Mouse (Mus musculus) spleen, adult 2 months (tissue): Measurements from ENCODE around the gene Scube2. TPM values are rescaled to one million over a fixed set of nuclear protein-coding genes. Genes with fewer than 3 reads are reported as not detected.

ENCODE experiments used
- DNase-seq, 2 experiments: peaks; one replicate each; pipeline versions ENCODE4 v3.0.0 to v3.0.0-alpha.2; 2012 to 2021; ENCODE audit warnings: low spot score in 2 of 2, low read depth in 1 of 2
- H3K27ac ChIP-seq: fragments of 200-500 bp; 2 replicates; pipeline ENCODE4 v1.5.1; 2012; ENCODE audit warnings: low read length, inconsistent platforms; ENCODE audit not compliant: insufficient read depth
- H3K27me3 ChIP-seq: fragments of 200-500 bp; 2 replicates; pipeline ENCODE4 v1.6.1; 2012; ENCODE audit warnings: mild to moderate bottlenecking, moderate library complexity, low read length, inconsistent platforms; ENCODE audit not compliant: control insufficient read depth, insufficient read depth
- H3K36me3 ChIP-seq: fragments of 200-500 bp; 2 replicates; pipeline ENCODE4 v1.6.1; 2012; ENCODE audit warnings: mild to moderate bottlenecking, low read length, inconsistent platforms; ENCODE audit not compliant: control insufficient read depth, insufficient read depth
- H3K4me1 ChIP-seq: fragments of 200-500 bp; 2 replicates; pipeline ENCODE4 v1.6.1; 2011; ENCODE audit warnings: inconsistent platforms; ENCODE audit not compliant: control insufficient read depth, insufficient read depth, insufficient read length
- H3K4me3 ChIP-seq: fragments of 200-500 bp; 2 replicates; pipeline ENCODE4 v1.5.1; 2011; ENCODE audit warnings: mild to moderate bottlenecking, inconsistent platforms; ENCODE audit not compliant: insufficient read depth, insufficient read length; ENCODE audit errors: extremely low read depth
- CTCF ChIP-seq: fragments of 200-500 bp; IDR thresholded peaks from 2 replicates; pipeline ENCODE4 v1.5.1; 2011; ENCODE audit warnings: mild to moderate bottlenecking, inconsistent platforms; ENCODE audit not compliant: insufficient read depth, insufficient read length, insufficient replicate concordance; ENCODE audit errors: extremely low read depth
- POLR2A ChIP-seq: fragments of 200-500 bp; IDR thresholded peaks from 2 replicates; pipeline ENCODE4 v1.6.1; 2011; ENCODE audit warnings: low read depth, low read length, inconsistent platforms
- WGBS: fragments of 180-500 bp; shearing (Covaris S2); methylation state at CpG from one replicate; pipeline ENCODE4 v1.1.7; 2018; 5-methylcytosine and 5-hydroxymethylcytosine counted together
- polyA plus RNA-seq: library from polyadenylated mRNA; depleted of rRNA; stranded (reverse); fragments of >200 nt; gene quantifications from 2 replicates; pipeline ENCODE4 v1.2.3, GENCODE M21; 2012

Scube2 gene
- polyA plus RNA-seq, 1 experiment = 0.22 TPM

- TF ChIP-seq POLR2A = no peak
- TF ChIP-seq CTCF = no peak
- WGBS = 91% methylated on average over 6 of the region's 6 CpGs
- no peak for DNase-seq
- H3K27ac ChIP-seq = no peak overlapping the region
- H3K27me3 ChIP-seq = 0 out of 2 replicates have a peak, but pooled peaks cover 2% of the 10 kb centered on the region
- H3K4me3 ChIP-seq = no peak overlapping the region
- no peaks in the 10 kb centered on the region for H3K36me3 ChIP-seq
- no peaks in the 10 kb centered on the region for H3K4me1 ChIP-seq
These were observed 61.1 kb downstream of the Scube2 start for GRCm38 (mm10) chr7:109804355-109804754.

GRCm38 (mm10) chr7:109803516-109803915 is 62.0 kb downstream of the Scube2 start:
- WGBS = 63% methylated on average over 1 of the region's 1 CpGs
- Histone ChIP-seq H3K36me3 (no peaks in the 10 kb centered on the region), H3K27ac (no peak overlapping the region), H3K4me1 (no peaks in the 10 kb centered on the region), H3K27me3 (0 out of 2 replicates have a peak, but pooled peaks cover 2% of the 10 kb centered on the region), H3K4me3 (no peak overlapping the region)
- no peak for DNase-seq
- no peak for TF ChIP-seq CTCF
- no peak for TF ChIP-seq POLR2A

DNA sequence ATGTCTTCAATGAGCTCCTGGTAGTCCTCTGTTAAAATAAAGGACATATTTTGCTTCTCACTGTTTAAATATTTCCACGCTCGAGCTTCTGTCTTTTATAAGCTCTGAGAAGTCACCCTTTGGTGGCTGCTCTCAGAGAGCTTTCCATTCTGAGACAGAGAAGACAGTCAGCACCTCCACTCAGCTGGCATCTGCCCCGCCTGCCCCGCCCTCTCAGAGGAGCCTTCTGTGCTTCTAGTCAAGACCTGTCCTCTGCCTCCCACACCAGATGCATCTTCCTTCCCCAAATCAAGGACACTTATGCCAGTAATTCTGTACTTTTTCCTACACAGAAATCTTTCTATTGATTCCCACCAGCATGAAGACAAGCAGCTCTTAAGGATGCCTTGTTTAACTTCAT is 64.9 kb downstream of the Scube2 start:
- no peak overlapping the region for H3K4me3 ChIP-seq
- 85% methylated on average over 4 of the region's 4 CpGs for WGBS
- DNase-seq = no peak

GRCm38 (mm10) chr7:109799168-109799567 is 66.3 kb downstream of the Scube2 start:
- 84% methylated on average over 11 of the region's 11 CpGs for WGBS
- Histone ChIP-seq H3K36me3 (no peaks in the 10 kb centered on the region), H3K4me1 (no peaks in the 10 kb centered on the region), H3K27ac (no peak overlapping the region), H3K27me3 (no peaks in the 10 kb centered on the region), H3K4me3 (no peak overlapping the region)
- TF ChIP-seq POLR2A (no peak), CTCF (no peak)
- no peak for DNase-seq

More for the DNA sequence above, 64.9 kb downstream of the Scube2 start:
- H3K27ac ChIP-seq = no peak overlapping the region
- H3K27me3 ChIP-seq = 0 out of 2 replicates have a peak, but pooled peaks cover 2% of the 10 kb centered on the region
- no peaks in the 10 kb centered on the region for H3K4me1 ChIP-seq
- no peak for TF ChIP-seq CTCF
- TF ChIP-seq POLR2A = no peak
- H3K36me3 ChIP-seq = no peaks in the 10 kb centered on the region

DNA sequence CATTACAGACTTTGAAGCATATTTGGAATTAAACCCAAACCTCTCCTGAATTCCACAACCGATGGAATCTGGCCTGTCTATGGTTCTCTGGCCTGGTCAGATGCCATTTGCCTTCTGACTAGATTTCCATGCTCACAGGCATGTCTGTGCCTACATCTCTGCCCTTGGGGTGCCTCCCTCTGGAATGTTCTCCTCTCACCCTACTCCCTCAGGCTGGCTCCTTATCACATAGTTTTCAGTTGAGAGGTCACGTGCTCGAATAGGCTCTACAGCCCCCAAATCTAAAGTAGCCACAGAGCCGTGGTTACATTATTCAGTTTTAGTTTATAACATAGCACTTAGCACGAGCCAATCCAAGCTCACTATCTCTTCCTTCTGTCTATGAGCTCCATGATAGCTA is 69.9 kb downstream of the Scube2 start:
- no peak for DNase-seq
- no peak overlapping the region for H3K4me3 ChIP-seq
- WGBS = 81% methylated on average over 5 of the region's 5 CpGs
- no peaks in the 10 kb centered on the region for H3K4me1 ChIP-seq
- TF ChIP-seq POLR2A = no peak
- H3K27me3 ChIP-seq = no peaks in the 10 kb centered on the region
- no peak overlapping the region for H3K27ac ChIP-seq
- H3K36me3 ChIP-seq = no peaks in the 10 kb centered on the region

DNA sequence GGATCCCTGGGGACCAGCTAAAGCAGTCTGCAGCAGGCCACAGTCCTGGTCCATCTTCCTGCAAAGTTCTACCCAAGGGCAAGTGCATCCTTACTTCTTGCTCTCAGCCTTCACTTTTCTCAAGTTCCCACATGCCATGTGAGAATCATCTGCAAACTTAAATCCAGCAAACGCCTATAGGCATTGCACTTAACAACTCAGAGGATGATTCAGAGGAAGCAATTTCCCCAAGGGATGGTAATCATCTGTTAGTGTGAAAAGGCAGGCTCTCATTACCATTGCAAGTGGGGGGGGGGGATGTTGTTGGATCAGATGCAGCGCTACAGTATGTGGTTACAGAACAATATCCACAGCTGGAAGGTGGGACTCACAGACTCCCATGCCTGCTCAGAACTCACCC is 70.9 kb downstream of the Scube2 start:
- H3K27ac ChIP-seq = no peak overlapping the region
- WGBS = 45% methylated on average over 2 of the region's 2 CpGs
- no peak for TF ChIP-seq POLR2A
- no peak for TF ChIP-seq CTCF
- no peak for DNase-seq
- no peaks in the 10 kb centered on the region for H3K36me3 ChIP-seq
- H3K27me3 ChIP-seq = no peaks in the 10 kb centered on the region
- H3K4me1 ChIP-seq = no peaks in the 10 kb centered on the region
- no peak overlapping the region for H3K4me3 ChIP-seq

GRCm38 (mm10) chr7:109792759-109793158 is 72.7 kb downstream of the Scube2 start:
- Histone ChIP-seq H3K27me3 (no peaks in the 10 kb centered on the region), H3K27ac (no peak overlapping the region), H3K4me3 (no peak overlapping the region), H3K36me3 (no peaks in the 10 kb centered on the region), H3K4me1 (no peaks in the 10 kb centered on the region)
- 78% methylated on average over 2 of the region's 2 CpGs for WGBS
- no peak for TF ChIP-seq POLR2A
- TF ChIP-seq CTCF = peak; percentile 40; the same call in 1 of the 2 replicates
- DNase-seq = peak; percentile 30 to 43
